Mouse (Mus musculus): ENCODE measurements around the gene Dedd2. TPM values are rescaled to one million over a fixed set of nuclear protein-coding genes. Genes with fewer than 3 reads are reported as not detected.

Gene Dedd2
- 8.0 and 9.0 TPM in 2 replicates for polyA plus RNA-seq (2014; fragmentation: Nextera tagmentation; extraction: Ambion mirVana)

DNA sequence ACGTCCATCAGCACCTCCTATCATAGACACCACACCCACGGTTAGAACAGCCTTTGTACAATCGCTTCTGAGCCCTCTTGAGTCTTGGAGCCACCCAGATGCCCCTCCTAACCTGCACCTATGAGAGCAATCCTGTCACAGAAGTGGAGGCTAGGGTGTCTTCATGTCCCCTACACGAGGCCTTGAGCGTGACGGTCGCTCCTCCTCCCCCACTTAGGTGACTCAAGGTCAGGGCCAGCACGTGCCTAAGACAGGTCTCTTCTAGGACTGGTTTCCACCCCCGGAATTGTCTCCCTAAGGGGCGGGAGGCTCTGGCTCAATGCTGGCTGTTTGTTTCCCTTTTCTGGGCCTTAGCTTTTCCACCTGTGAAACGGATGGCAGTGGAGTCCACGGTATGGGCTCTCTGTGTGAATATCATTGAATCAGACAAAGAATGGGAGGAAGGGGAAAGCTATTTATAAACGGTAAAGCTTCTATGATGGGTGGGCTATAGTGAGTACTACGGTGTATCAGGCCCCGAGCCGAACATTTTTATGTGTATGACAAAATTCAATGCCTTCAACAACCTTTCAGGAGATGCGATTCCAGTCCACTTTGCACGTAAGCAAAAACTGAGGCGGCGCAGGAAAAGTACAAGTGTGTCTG lies at the start of gene Dedd2:
TSS of gene Dedd2 (minus strand) at position 159 of the 645 bp plus-strand sequence.
- H3K9me3 ChIP-seq (ENCODE audit: control insufficient read depth, low read length): no peaks in the 10 kb centered on the region
- DNase-seq (ENCODE audit: low spot score): no peak
- peaks cover 25% of the 10 kb centered on the region for H3K36me3 ChIP-seq (ENCODE audit: control insufficient read depth, insufficient read depth, low read length)
- peak within 1 kb of the TSS; percentile 83 for H3K4me2 ChIP-seq (ENCODE audit: low read length)
- peak within 1 kb of the TSS; percentile 80 for H3K27ac ChIP-seq (ENCODE audit: low read depth)
- WGBS: 6% methylated on average over 20 of the region's 20 CpGs
- H3K27me3 ChIP-seq (replicated peaks; ENCODE audit: control insufficient read depth, insufficient read depth, low read length): no peaks in the 10 kb centered on the region
- H3K4me1 ChIP-seq (replicated peaks; ENCODE audit: control insufficient read depth, insufficient read depth, low read length): peaks cover 29% of the 10 kb centered on the region
- H3K4me3 ChIP-seq (ENCODE audit: low read depth, low read length): peak within 1 kb of the TSS; percentile 72
- H3K9ac ChIP-seq (ENCODE audit: low read length): peak within 1 kb of the TSS; percentile 63
- no peak for ATAC-seq (replicated peaks; ENCODE audit: low FRiP score, low TSS enrichment, low read depth)

DNA sequence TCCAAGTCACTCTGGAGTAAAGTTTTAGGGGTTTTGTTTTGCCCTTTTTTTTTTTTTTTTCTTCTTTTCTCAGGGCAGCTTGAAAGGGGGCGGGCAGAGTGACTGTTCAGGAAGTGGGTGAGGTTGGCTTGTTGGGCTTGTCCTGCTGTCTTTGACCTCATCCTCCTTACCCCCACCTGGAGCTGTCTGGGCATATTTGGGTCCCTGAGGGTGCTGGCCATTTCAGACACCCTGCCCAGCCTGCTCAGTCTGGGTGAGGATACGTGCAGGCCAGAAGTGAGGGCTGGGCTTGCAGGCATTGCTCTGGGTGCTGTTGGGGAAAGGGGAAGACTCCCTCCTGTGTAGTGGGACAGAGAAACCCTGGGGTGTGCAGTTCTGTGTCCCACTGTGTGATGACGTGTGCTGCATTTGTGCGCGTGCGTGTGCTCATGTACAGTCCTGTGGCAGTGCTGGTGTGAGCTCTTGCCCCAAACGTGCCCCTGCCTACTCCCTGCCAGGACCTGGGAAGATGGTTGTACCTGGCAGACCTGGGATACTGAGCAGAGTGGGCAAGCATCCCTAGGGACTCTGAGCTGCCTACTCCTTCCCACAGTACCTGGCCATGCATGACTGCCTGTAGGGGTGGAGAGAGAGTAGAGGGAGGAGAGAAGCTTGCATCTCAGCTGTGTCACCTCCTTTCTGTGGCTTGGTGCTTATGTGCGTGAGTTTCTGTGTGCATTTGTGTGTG lies 49.3 kb upstream of the Dedd2 start:
- H3K27ac ChIP-seq (ENCODE audit: low read depth): 0 out of 2 replicates have a peak overlapping the region, but pooled peaks have one; percentile 27

DNA sequence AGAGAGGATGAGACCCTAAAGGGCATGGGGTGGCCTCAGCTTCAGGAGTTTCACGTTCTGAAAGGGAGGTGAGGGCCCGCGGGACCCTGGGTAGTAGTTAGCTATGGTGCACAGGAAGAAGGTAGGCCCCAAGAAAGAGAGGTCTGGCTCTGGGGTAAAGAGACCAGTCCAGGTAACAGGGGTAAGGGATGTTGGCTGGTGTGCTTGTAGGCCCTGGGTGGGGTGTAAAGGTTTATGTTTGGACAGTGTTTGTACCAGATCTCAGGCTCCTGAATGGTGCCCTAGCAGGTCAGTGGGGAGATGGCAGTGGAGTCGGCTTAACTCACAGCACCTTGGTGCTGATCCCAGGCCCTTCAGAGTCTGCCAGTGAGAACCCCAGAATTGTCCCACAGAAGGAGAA lies 48.6 kb upstream of the Dedd2 start:
- DNase-seq (ENCODE audit: low spot score): no peak
- WGBS: 43% methylated on average over 4 of the region's 4 CpGs
- Histone ChIP-seq H3K9ac (ENCODE audit: low read length) (peak overlapping the region; percentile 66), H3K9me3 (ENCODE audit: control insufficient read depth, low read length) (no peaks in the 10 kb centered on the region), H3K27me3 (replicated peaks; ENCODE audit: control insufficient read depth, insufficient read depth, low read length) (no peaks in the 10 kb centered on the region), H3K4me1 (replicated peaks; ENCODE audit: control insufficient read depth, insufficient read depth, low read length) (peaks cover 19% of the 10 kb centered on the region), H3K4me2 (ENCODE audit: low read length) (peak overlapping the region; percentile 85), H3K4me3 (ENCODE audit: low read depth, low read length) (peak overlapping the region; percentile 78), H3K27ac (ENCODE audit: low read depth) (0 out of 2 replicates have a peak overlapping the region, but pooled peaks have one; percentile 27), H3K36me3 (ENCODE audit: control insufficient read depth, insufficient read depth, low read length) (peaks cover 29% of the 10 kb centered on the region)
- no peak for ATAC-seq (replicated peaks; ENCODE audit: low FRiP score, low TSS enrichment, low read depth)

More for the DNA sequence above, 49.3 kb upstream of the Dedd2 start:
- 88% methylated on average over 8 of the region's 8 CpGs for WGBS
- ATAC-seq (replicated peaks; ENCODE audit: low FRiP score, low TSS enrichment, low read depth) (no peak), DNase-seq (ENCODE audit: low spot score) (no peak)
- no peaks in the 10 kb centered on the region for H3K9me3 ChIP-seq (ENCODE audit: control insufficient read depth, low read length)
- peak overlapping the region; percentile 85 for H3K4me2 ChIP-seq (ENCODE audit: low read length)
- H3K4me3 ChIP-seq (ENCODE audit: low read depth, low read length): 0 out of 2 replicates have a peak overlapping the region, but pooled peaks have one; percentile 78
- peak overlapping the region; percentile 66 for H3K9ac ChIP-seq (ENCODE audit: low read length)
- H3K27me3 ChIP-seq (replicated peaks; ENCODE audit: control insufficient read depth, insufficient read depth, low read length): no peaks in the 10 kb centered on the region
- peaks cover 29% of the 10 kb centered on the region for H3K36me3 ChIP-seq (ENCODE audit: control insufficient read depth, insufficient read depth, low read length)
- H3K4me1 ChIP-seq (replicated peaks; ENCODE audit: control insufficient read depth, insufficient read depth, low read length): peaks cover 21% of the 10 kb centered on the region

DNA sequence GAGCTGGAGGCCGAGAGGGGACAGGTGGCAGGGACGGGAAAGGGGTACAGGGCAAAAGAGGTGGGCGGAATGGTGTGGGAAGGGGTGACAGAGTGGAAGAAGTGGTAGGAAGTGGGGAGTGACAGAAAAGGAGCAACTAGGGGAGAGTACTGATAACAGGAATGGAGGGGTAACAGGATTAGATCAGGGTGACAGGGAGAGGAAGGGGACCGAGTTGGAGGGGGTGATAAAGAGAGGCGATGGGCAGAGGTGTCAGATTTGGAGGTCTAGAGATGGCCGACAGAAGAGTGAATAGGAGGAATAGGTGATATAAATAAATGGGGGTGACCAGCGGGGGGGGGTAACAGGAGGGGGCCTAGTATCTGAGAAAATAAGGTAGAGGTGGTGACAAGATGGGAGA lies 48.2 kb upstream of the Dedd2 start:
- WGBS: 2% methylated on average over 7 of the region's 7 CpGs

DNA sequence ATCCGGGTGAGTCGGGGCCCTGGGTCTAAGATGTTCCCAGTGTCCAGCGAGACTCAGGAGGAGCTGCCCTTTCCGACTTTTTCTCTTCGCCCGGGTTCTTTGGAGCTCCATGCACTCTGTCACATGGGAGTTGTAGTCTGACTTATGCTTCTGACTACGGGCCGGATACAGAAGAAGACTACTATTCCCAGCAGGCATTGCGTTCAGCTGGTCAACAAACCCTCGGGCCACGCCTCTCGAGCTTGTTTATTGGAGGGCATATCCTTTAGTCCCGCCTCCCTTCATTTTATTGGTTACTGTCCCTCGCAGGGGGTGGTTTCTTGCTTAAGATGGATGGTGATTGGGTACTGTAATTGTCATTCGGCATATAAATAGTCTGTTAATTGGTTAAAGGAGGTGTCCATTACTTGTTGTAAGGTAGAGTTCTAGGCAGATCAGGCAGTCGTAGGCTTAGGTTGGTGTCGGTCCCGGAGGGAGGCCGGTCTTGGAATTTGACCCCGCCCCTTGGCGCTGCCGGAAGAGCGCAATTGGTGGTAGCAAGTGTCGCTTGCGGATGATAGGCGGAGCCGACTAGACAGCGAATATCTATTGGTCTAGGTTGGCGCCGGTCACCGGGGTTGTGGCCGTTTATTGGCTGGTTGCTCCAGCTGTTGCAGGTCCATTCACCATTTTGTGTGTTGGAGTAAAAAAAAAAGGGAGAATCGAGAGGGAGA lies 47.5 kb upstream of the Dedd2 start:
- Histone ChIP-seq H3K4me3 (ENCODE audit: low read depth, low read length) (peak overlapping the region; percentile 78), H3K27ac (ENCODE audit: low read depth) (peak overlapping the region; percentile 92), H3K9me3 (ENCODE audit: control insufficient read depth, low read length) (no peaks in the 10 kb centered on the region), H3K27me3 (replicated peaks; ENCODE audit: control insufficient read depth, insufficient read depth, low read length) (no peaks in the 10 kb centered on the region), H3K4me1 (replicated peaks; ENCODE audit: control insufficient read depth, insufficient read depth, low read length) (peaks cover 19% of the 10 kb centered on the region), H3K36me3 (ENCODE audit: control insufficient read depth, insufficient read depth, low read length) (peaks cover 20% of the 10 kb centered on the region), H3K4me2 (ENCODE audit: low read length) (peak overlapping the region; percentile 85), H3K9ac (ENCODE audit: low read length) (peak overlapping the region; percentile 67)
- DNase-seq (ENCODE audit: low spot score): peak; percentile 99
- WGBS: under 1% methylated on average over 33 of the region's 33 CpGs
- peak; percentile 96 for ATAC-seq (replicated peaks; ENCODE audit: low FRiP score, low TSS enrichment, low read depth)

More for the DNA sequence above, 48.2 kb upstream of the Dedd2 start:
- Histone ChIP-seq H3K27me3 (replicated peaks; ENCODE audit: control insufficient read depth, insufficient read depth, low read length) (no peaks in the 10 kb centered on the region), H3K27ac (ENCODE audit: low read depth) (peak overlapping the region; percentile 65), H3K4me1 (replicated peaks; ENCODE audit: control insufficient read depth, insufficient read depth, low read length) (peaks cover 19% of the 10 kb centered on the region), H3K9ac (ENCODE audit: low read length) (peak overlapping the region; percentile 66), H3K36me3 (ENCODE audit: control insufficient read depth, insufficient read depth, low read length) (peaks cover 27% of the 10 kb centered on the region), H3K4me3 (ENCODE audit: low read depth, low read length) (peak overlapping the region; percentile 78), H3K4me2 (ENCODE audit: low read length) (peak overlapping the region; percentile 85), H3K9me3 (ENCODE audit: control insufficient read depth, low read length) (no peaks in the 10 kb centered on the region)
- ATAC-seq (replicated peaks; ENCODE audit: low FRiP score, low TSS enrichment, low read depth): no peak
- DNase-seq (ENCODE audit: low spot score): no peak

DNA sequence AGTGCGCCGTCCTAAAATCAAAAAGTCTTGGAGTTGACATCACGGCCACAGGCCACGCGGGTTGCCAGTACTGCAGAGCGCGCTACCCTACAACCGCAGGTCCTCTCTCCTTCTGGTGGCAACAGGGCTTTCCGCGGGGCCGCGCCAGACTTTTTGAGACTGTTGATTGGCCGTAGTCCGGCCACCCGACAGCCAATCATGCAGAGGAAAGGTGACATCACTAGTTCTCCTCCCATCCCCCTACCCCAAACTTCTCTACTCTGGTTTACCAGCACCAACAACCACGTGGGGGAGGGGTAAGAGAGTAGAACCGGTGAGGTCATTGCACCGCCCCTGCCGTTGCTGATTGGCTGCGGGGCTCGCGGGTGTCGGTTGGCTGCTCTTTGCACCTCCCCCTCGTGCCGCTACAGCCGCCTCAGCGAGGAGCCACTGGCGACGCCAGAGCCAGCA lies 46.9 kb upstream of the Dedd2 start, which contains the start of gene Cic:
TSS of gene Cic (plus strand) at position 404 of the 450 bp plus-strand sequence.
- H3K4me1 ChIP-seq (replicated peaks; ENCODE audit: control insufficient read depth, insufficient read depth, low read length): peaks cover 19% of the 10 kb centered on the region
- no peaks in the 10 kb centered on the region for H3K9me3 ChIP-seq (ENCODE audit: control insufficient read depth, low read length)
- WGBS: 0% methylated on average over 28 of the region's 29 CpGs
- DNase-seq (ENCODE audit: low spot score): no peak
- peak within 1 kb of the TSS; percentile 85 for H3K4me2 ChIP-seq (ENCODE audit: low read length)
- H3K9ac ChIP-seq (ENCODE audit: low read length): peak within 1 kb of the TSS; percentile 67
- H3K27ac ChIP-seq (ENCODE audit: low read depth): peak within 1 kb of the TSS; percentile 92
- peak; percentile 89 for ATAC-seq (replicated peaks; ENCODE audit: low FRiP score, low TSS enrichment, low read depth)
- H3K27me3 ChIP-seq (replicated peaks; ENCODE audit: control insufficient read depth, insufficient read depth, low read length): no peaks in the 10 kb centered on the region
- H3K36me3 ChIP-seq (ENCODE audit: control insufficient read depth, insufficient read depth, low read length): peaks cover 14% of the 10 kb centered on the region
- peak within 1 kb of the TSS; percentile 78 for H3K4me3 ChIP-seq (ENCODE audit: low read depth, low read length)

DNA sequence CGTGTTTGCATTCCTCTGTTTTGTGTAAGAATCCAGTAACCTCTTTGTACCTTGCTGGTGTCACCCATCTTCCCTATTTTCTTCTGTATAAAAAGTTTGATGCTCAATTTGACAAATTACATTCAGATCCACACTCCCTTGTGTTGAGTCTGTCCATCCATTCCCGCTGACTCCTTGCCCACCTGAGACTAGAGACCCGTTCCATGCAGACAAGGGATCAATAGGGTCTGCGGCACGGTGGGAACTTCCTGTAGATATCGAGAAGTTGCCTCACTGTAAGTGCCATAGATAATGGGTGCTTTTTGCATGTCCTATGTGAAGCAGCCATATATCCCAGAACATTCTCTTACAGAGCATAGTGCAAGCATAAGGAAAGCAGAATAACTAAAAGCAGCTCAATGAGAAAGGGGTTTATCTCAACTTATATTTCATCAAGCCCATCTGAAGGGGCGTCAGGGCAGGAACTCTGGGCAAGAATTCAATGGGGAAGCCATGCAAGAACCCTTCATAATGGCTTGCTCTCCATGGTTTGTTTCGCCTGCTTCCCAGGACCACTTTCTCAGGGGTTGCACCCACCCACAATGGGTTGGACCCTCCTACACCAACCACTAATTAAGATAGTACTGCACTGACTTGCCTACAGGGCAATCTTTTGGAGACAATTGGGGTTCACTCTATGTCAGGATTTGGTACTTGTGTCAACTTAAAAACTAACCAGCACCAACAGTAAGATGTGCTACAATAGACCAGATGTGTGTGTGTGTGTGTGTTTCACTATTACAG lies 46.0 kb upstream of the Dedd2 start:
- no peak overlapping the region for H3K27ac ChIP-seq (ENCODE audit: low read depth)
- no peaks in the 10 kb centered on the region for H3K27me3 ChIP-seq (replicated peaks; ENCODE audit: control insufficient read depth, insufficient read depth, low read length)
- H3K9me3 ChIP-seq (ENCODE audit: control insufficient read depth, low read length): no peaks in the 10 kb centered on the region
- ATAC-seq (replicated peaks; ENCODE audit: low FRiP score, low TSS enrichment, low read depth) (no peak), DNase-seq (ENCODE audit: low spot score) (no peak)
- H3K36me3 ChIP-seq (ENCODE audit: control insufficient read depth, insufficient read depth, low read length): 0 out of 2 replicates have a peak, but pooled peaks cover 5% of the 10 kb centered on the region
- H3K4me1 ChIP-seq (replicated peaks; ENCODE audit: control insufficient read depth, insufficient read depth, low read length): peaks cover 19% of the 10 kb centered on the region
- no peak overlapping the region for H3K4me3 ChIP-seq (ENCODE audit: low read depth, low read length)
- peak overlapping the region; percentile 77 for H3K4me2 ChIP-seq (ENCODE audit: low read length)
- H3K9ac ChIP-seq (ENCODE audit: low read length): peak overlapping the region; percentile 67; the same call in 1 of the 2 replicates
- WGBS: 84% methylated on average over 8 of the region's 8 CpGs
